Mouse (Mus musculus) embryonic facial prominence, embryonic 14.5 days (tissue): ENCODE measurements around the gene Rtkn2. TPM values are rescaled to one million over a fixed set of nuclear protein-coding genes. Genes with fewer than 3 reads are reported as not detected.

ENCODE experiments used
- ATAC-seq: fragments of 200-750 bp; cut with Nextera tagmentation; 2 replicates; pipeline ENCODE4 v1.8.0; 2017; ENCODE audit warnings: low read depth, moderate number of reproducible peaks, moderate TSS enrichment
- DNase-seq: peaks from one replicate; pipeline ENCODE4 v3.0.0-alpha.2; 2015; ENCODE audit warnings: low spot score
- H3K27ac ChIP-seq: fragments of 300-500 bp; sonication (generic); replicated peaks from 2 replicates; pipeline ENCODE4 v1.5.1; 2014; ENCODE audit warnings: low read depth, mild to moderate bottlenecking, low read length, moderate library complexity
- H3K27me3 ChIP-seq: fragments of 300-500 bp; sonication (generic); replicated peaks from 2 replicates; pipeline ENCODE4 v1.6.1; 2014; ENCODE audit warnings: low read length; ENCODE audit not compliant: control insufficient read depth, insufficient read depth
- H3K36me3 ChIP-seq: fragments of 300-500 bp; sonication (generic); 2 replicates; pipeline ENCODE4 v1.6.1; 2014; ENCODE audit warnings: low read length, mixed read lengths; ENCODE audit not compliant: control insufficient read depth, insufficient read depth
- H3K4me1 ChIP-seq: fragments of 300-500 bp; sonication (generic); 2 replicates; pipeline ENCODE4 v1.6.1; 2014; ENCODE audit warnings: antibody characterized with exemption, low read length; ENCODE audit not compliant: control insufficient read depth, insufficient read depth
- H3K4me2 ChIP-seq: fragments of 300-500 bp; sonication (generic); 2 replicates; pipeline ENCODE4 v1.6.1; 2014; ENCODE audit warnings: low read depth, mild to moderate bottlenecking, low read length, moderate library complexity, mixed read lengths
- H3K4me3 ChIP-seq: fragments of 300-500 bp; sonication (generic); 2 replicates; pipeline ENCODE4 v1.5.1; 2014; ENCODE audit warnings: low read depth, mild to moderate bottlenecking, low read length
- H3K9ac ChIP-seq: fragments of 300-500 bp; sonication (generic); 2 replicates; pipeline ENCODE4 v1.6.1; 2014; ENCODE audit warnings: low read depth, mild to moderate bottlenecking, low read length, moderate library complexity, mixed read lengths
- H3K9me3 ChIP-seq: fragments of 300-500 bp; sonication (generic); 2 replicates; pipeline ENCODE4 v1.6.1; 2016; ENCODE audit warnings: low read length; ENCODE audit not compliant: control insufficient read depth
- WGBS: fragments of 180-500 bp; shearing (Covaris S2); extraction: QIAGEN DNeasy Blood & Tissue Kit; methylation state at CpG from one replicate; pipeline ENCODE4 v1.1.7; 2014; 5-methylcytosine and 5-hydroxymethylcytosine counted together
- polyA plus RNA-seq: library from polyadenylated mRNA; unstranded; fragments of >200 nt; fragmentation: Nextera tagmentation; extraction: Ambion mirVana; gene quantifications from 2 replicates; pipeline ENCODE4 v1.2.1, GENCODE M21; 2014

The Rtkn2 gene
- polyA plus RNA-seq, 1 experiment from 2014 or later = 5.4 TPM

DNA sequence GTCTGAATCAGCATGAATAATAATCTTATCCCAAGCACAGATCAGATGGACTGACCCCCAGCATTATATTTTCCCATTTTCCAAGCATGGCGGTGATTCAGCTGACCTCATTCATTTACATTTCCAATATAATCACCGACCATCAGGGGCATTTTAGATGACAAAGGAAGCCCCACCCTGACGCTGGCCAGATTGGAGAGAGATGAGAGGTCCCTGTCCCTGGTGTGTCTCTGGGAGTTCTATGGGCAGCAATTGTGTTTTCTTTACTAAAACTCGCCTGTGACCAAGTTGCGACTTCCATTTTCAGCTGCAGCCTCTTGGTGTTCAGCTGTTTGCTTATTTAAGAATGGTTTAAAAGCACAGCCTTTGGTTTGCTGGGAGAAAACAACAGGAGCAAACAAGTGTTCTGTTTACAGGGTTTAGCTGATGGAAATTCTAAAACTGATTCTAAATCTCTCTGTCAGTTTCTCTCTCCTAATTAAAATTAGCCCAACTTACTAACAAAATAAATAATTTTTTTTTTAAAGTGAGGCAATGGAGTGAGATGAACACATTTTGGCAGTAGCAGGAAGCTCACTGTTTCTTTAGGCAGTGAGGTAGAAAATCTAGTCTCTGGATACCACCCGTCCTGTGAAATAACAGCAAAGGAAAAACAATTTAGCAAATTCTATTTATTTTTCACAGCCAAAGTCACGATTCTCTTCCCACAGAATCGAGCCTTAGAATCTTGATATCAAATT is 84.6 kb downstream of the Rtkn2 start:
- H3K9me3 ChIP-seq = no peaks in the 10 kb centered on the region
- no peak overlapping the region for H3K9ac ChIP-seq
- 55% methylated on average over 8 of the region's 8 CpGs for WGBS
- H3K4me2 ChIP-seq = no peak overlapping the region
- no peaks in the 10 kb centered on the region for H3K36me3 ChIP-seq
- H3K27ac ChIP-seq = peak overlapping the region; percentile 40; the same call in 1 of the 2 replicates
- no peak for ATAC-seq
- DNase-seq = peak; percentile 45
- H3K4me1 ChIP-seq = 0 out of 2 replicates have a peak, but pooled peaks cover 3% of the 10 kb centered on the region
- H3K4me3 ChIP-seq = no peak overlapping the region
- no peaks in the 10 kb centered on the region for H3K27me3 ChIP-seq

DNA sequence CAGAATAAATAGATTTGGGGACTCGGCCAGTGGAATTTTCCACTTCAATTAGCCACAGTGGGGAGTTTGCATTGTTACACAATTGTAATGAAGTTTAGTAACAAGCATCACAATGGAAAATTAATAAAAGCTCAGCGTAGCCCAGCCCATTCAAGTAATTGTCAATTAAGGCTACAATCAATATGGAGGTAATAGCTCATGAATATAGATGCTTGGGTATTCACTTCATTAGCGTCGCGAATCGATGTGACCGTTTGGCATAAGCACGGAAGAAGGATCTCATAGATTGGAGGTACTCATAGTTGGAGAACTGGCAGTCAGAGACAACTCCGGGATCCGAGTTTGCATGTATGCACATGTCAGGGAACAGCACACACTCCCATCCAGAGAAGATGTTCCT is 85.2 kb downstream of the Rtkn2 start:
- 79% methylated on average over 10 of the region's 10 CpGs for WGBS

DNA sequence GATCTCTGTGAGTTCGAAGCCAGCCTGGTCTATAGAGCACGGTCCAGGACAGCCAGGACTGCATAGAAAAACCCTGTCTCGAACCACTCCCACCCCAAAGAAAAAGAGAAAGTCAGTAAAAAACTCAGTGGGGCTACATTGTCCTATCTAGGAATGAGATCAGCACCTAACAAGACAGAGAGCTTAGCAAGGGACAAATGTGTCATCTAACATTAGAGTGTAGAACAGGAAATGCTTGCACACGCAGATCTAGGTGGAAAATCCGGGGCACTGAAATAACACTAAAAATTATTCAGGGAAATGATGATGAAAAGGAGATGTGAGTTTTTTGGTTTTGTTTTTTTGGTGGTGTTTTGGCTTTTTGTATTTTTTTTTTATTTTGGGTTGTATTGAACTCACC is 86.8 kb downstream of the Rtkn2 start:
- no peak overlapping the region for H3K4me3 ChIP-seq
- no peak overlapping the region for H3K9ac ChIP-seq
- H3K4me1 ChIP-seq = no peaks in the 10 kb centered on the region
- no peak for DNase-seq
- H3K9me3 ChIP-seq = no peaks in the 10 kb centered on the region
- no peaks in the 10 kb centered on the region for H3K36me3 ChIP-seq
- ATAC-seq = no peak
- no peak overlapping the region for H3K27ac ChIP-seq
- H3K4me2 ChIP-seq = no peak overlapping the region
- H3K27me3 ChIP-seq = no peaks in the 10 kb centered on the region
- 88% methylated on average over 5 of the region's 5 CpGs for WGBS

More for the DNA sequence above, 85.2 kb downstream of the Rtkn2 start:
- Histone ChIP-seq H3K4me2 (no peak overlapping the region), H3K4me3 (no peak overlapping the region), H3K9ac (no peak overlapping the region), H3K9me3 (no peaks in the 10 kb centered on the region), H3K36me3 (no peaks in the 10 kb centered on the region), H3K27ac (no peak overlapping the region), H3K27me3 (no peaks in the 10 kb centered on the region), H3K4me1 (0 out of 2 replicates have a peak, but pooled peaks cover 3% of the 10 kb centered on the region)
- ATAC-seq (no peak), DNase-seq (peak; percentile 56)

DNA sequence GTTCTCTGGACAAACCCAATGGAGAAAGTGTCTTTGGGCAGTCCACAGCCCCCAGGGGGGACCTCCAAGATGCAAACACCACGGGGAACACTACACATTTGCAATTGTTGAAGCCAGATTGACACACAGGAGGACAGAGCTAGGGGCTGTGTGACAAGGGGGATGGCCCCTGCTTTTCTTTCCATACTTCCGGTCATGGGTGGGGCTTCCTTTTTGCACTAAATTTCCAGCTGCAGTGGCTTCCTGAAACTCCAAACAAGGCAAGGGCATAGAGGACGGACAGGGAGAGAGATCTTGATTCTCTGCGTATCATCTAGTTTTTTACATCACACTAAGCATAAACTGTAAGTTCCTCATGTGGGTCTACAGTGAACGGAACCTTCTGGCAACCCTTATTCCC is 88.6 kb downstream of the Rtkn2 start:
- WGBS = 72% methylated on average over 5 of the region's 5 CpGs
- H3K4me1 ChIP-seq = no peaks in the 10 kb centered on the region
- H3K27ac ChIP-seq = no peak overlapping the region
- no peak overlapping the region for H3K4me2 ChIP-seq
- H3K27me3 ChIP-seq = no peaks in the 10 kb centered on the region
- H3K4me3 ChIP-seq = no peak overlapping the region
- no peak for DNase-seq
- H3K9me3 ChIP-seq = no peaks in the 10 kb centered on the region
- ATAC-seq = no peak
- no peak overlapping the region for H3K9ac ChIP-seq
- H3K36me3 ChIP-seq = no peaks in the 10 kb centered on the region

DNA sequence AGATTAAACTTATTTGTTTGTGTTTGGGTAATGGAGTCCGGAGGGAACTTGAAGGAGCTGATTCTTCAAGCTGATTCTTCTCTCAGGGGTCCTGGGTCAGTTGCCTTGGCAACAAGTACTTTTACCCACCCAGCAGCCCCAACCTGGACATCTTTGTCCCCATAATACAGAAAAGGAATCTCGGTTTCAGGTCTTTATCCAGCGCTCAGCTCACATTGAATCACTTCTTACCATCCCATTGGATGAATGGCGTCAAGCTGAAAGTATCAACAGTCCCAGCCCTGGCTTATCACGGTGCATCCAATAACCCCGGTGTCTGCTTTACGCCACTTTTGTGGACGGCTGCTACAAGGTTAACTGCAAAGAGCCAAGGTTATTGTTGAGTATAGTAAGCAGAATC is 89.1 kb downstream of the Rtkn2 start:
- no peak overlapping the region for H3K4me2 ChIP-seq
- H3K9ac ChIP-seq = no peak overlapping the region
- no peak overlapping the region for H3K27ac ChIP-seq
- no peaks in the 10 kb centered on the region for H3K36me3 ChIP-seq
- 87% methylated on average over 8 of the region's 8 CpGs for WGBS
- ATAC-seq = no peak
- no peak overlapping the region for H3K4me3 ChIP-seq
- DNase-seq = no peak
- H3K27me3 ChIP-seq = no peaks in the 10 kb centered on the region
- H3K4me1 ChIP-seq = no peaks in the 10 kb centered on the region
- no peaks in the 10 kb centered on the region for H3K9me3 ChIP-seq

DNA sequence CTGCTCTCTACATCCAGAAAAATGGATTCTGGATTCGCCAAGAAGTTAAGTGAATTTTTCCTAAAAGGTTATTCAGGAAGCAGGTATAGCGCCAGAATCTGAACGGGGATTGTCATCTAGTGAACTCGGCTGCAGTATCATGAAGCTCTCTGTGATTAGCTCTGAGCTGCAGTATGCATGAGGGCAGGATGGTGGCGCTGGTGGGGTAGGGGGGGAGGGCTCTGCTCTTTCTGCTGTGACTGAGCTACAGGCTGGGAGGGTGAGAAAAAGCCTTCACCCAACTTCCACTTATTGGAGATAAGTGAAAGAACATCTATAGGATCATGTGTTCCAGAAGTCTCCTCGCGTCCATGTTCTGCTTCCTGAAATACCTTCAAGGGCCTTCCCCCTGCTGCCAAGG is 91.7 kb downstream of the Rtkn2 start:
- ATAC-seq (no peak), DNase-seq (no peak)
- 82% methylated on average over 7 of the region's 7 CpGs for WGBS
- Histone ChIP-seq H3K9me3 (no peaks in the 10 kb centered on the region), H3K4me3 (no peak overlapping the region), H3K27ac (no peak overlapping the region), H3K36me3 (no peaks in the 10 kb centered on the region), H3K4me2 (no peak overlapping the region), H3K9ac (no peak overlapping the region), H3K27me3 (no peaks in the 10 kb centered on the region), H3K4me1 (no peaks in the 10 kb centered on the region)

DNA sequence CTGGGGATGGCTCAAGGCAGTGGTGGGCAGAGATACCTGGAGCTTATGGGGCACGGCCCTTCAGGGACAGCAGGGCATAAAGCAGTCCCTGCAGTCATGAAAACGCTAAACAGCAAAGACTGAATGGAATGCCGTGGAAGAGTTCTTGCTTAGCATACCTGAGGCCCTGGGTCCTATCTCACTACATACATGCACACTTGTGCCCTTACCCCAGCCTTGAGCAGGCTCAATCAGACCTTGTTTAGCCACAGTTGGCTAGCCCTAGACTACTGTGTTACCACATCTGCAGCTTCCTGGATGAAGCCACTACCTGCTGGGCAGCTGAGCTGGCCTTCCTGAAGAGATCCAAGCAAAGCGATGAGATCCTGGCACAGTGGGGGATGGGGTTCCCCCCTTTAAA is 93.3 kb downstream of the Rtkn2 start:
- Histone ChIP-seq H3K9ac (no peak overlapping the region), H3K4me3 (no peak overlapping the region), H3K4me2 (no peak overlapping the region), H3K9me3 (no peaks in the 10 kb centered on the region), H3K27me3 (no peaks in the 10 kb centered on the region), H3K27ac (no peak overlapping the region), H3K4me1 (no peaks in the 10 kb centered on the region), H3K36me3 (no peaks in the 10 kb centered on the region)
- no peak for DNase-seq
- no peak for ATAC-seq
- WGBS = 88% methylated on average over 4 of the region's 4 CpGs

DNA sequence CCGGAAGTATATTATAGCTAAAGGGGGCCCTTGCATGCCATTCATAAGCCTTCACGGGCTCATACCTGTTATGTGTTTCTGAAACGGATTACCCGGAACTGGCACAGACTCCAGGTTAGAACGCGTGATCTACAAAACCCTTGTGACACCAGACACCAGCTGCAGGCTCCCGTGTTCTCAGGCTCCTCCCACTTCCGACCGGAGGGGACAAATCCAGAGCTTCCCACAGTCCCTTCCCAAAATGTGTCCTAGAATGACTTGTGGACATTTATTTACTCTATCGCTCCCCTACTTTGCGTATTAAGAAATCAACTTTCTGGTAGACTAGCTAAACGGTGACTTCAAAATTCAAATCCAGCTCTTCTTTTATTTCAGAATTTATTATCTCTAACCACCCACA is 94.9 kb downstream of the Rtkn2 start:
- no peak overlapping the region for H3K9ac ChIP-seq
- H3K27ac ChIP-seq = no peak overlapping the region
- no peaks in the 10 kb centered on the region for H3K4me1 ChIP-seq
- no peaks in the 10 kb centered on the region for H3K27me3 ChIP-seq
- H3K36me3 ChIP-seq = no peaks in the 10 kb centered on the region
- H3K4me2 ChIP-seq = no peak overlapping the region
- no peaks in the 10 kb centered on the region for H3K9me3 ChIP-seq
- H3K4me3 ChIP-seq = no peak overlapping the region
- ATAC-seq = no peak
- WGBS = 86% methylated on average over 12 of the region's 12 CpGs
- DNase-seq = no peak

DNA sequence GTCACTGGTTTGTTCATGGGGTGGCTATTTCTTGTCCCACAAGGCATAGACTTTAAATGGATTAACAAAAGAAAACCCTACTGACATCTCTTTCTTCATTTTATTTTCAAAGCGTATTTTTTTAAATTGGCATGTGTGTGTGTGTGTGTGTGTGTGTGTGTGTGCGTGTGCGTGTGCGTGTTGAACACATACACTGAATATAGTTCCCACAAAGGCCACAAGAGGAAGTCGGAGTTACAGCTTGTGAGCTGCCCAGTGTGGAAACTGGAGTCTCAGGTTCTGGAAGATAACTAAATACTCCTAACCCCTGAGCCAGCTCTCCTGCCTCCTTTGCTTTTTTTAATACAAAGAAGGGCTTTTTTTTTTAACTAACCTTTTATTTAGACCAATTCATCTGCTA is 95.8 kb downstream of the Rtkn2 start:
- Histone ChIP-seq H3K4me3 (no peak overlapping the region), H3K27me3 (no peaks in the 10 kb centered on the region), H3K4me2 (no peak overlapping the region), H3K4me1 (no peaks in the 10 kb centered on the region), H3K9ac (no peak overlapping the region), H3K36me3 (no peaks in the 10 kb centered on the region), H3K9me3 (no peaks in the 10 kb centered on the region), H3K27ac (no peak overlapping the region)
- no peak for ATAC-seq
- no peak for DNase-seq
- WGBS = 88% methylated on average over 5 of the region's 5 CpGs
